Mouse (Mus musculus) Patski (cell line): Measurements from ENCODE around the gene Arhgap10. TPM values are rescaled to one million over a fixed set of nuclear protein-coding genes. Genes with fewer than 3 reads are reported as not detected.

Experiments
- ATAC-seq: fragments of 100-300 bp; one replicate; pipeline ENCODE4 v1.8.0; 2021
- CTCF ChIA-PET: fragments of 350-600 bp; sonication (Branson Sonifier 250); formaldehyde crosslinking; loops from one replicate; lab custom pipeline; 2022; ENCODE audit warnings: inconsistent platforms; lab: Charles Lee
- POLR2A ChIA-PET: fragments of 350-600 bp; sonication (Branson Sonifier 250); formaldehyde crosslinking; loops from one replicate; lab custom pipeline; 2022; ENCODE audit warnings: antibody characterized with exemption, inconsistent platforms; lab: Charles Lee
- DNase-seq: peaks from one replicate; pipeline ENCODE4 v3.0.0-alpha.2; 2011; ENCODE audit warnings: low read depth, low spot score
- H3K27me3 ChIP-seq: fragments of 371-371 bp; one replicate; pipeline ENCODE4 v1.5.1; 2021
- CTCF ChIP-seq: fragments of 100-300 bp; IDR thresholded peaks from one replicate; pipeline ENCODE4 v1.5.1; 2021
- in situ Hi-C: fragments of 300-500 bp; cut with MboI; formaldehyde crosslinking; loops from 3 replicates; pipeline ENCODE4 v1.11.1; 2018; ENCODE audit warnings: low pct_unique_long_range_greater_than_20kb, mixed read lengths
- polyA plus RNA-seq: library from polyadenylated mRNA; unstranded; gene quantifications from one replicate; pipeline ENCODE4 v1.2.3, GENCODE M21; 2021

The Arhgap10 gene
- polyA plus RNA-seq, 1 experiment from 2014 or later, result 45.5 TPM

DNA sequence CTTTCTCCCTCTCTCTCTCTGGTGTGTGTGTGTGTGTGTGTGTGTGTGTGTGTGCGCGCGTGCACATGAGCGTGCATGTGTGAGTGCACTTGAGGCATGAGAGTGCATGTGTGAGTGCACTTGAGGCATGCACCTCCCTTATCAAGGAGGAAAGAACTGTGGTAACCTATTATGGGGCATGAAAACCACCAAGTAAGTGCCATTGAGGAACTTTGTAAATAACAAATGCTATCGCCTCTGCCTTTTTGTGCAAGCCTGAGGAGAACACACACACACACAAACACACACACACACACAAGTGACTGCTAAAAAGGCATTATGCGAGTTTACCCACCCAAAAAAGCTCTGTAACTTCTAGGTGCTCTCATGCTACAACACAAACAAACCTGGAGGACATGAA, 28.5 kb downstream of the Arhgap10 start:
- no peak for DNase-seq
- no peak for ATAC-seq
- POLR2A ChIA-PET, result interaction anchor here (0.5 to 1.2 kb wide), 5 partner anchors 8 to 51 kb away, joined by 3 to 6 read pairs (median 5); partner anchors contain the start of gene Arhgap10
- no peak for TF ChIP-seq CTCF
- CTCF ChIA-PET, result interaction anchor here (1.0 to 2.8 kb wide), 4 partner anchors 19 to 56 kb away, joined by 3 to 10 read pairs (median 5); no protein-coding TSS in a partner anchor
- no peaks in the 10 kb centered on the region for H3K27me3 ChIP-seq
- in situ Hi-C loops, result no loop called here

DNA sequence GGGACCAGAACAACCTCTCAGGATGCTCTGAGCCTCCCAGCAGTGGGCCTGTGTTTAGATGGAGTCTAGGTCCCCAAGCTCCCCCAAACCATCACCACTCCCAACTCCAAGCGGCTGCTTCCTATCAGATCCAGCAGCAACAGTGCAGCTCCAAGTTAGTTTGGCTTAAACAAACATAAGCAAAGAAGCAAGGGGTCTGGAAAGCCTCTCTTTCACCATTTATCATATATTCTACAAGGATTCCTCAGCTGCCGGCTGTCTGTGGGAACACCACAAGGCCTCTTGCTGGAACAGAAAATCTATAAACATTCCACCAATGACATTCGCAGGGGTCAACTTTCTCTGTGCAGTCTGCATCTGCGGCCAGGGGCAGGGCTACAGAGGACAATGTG, 29.5 kb downstream of the Arhgap10 start:
- in situ Hi-C loops, result no loop called here
- DNase-seq (no peak), ATAC-seq (no peak)
- ChIA-PET POLR2A (interaction anchor here (0.8 to 1.2 kb wide), 4 partner anchors 19 to 59 kb away, joined by 3 to 6 read pairs (median 4); partner anchors contain the start of gene Arhgap10), CTCF (interaction anchor here (0.8 to 2.8 kb wide), 5 partner anchors 20 to 60 kb away, joined by 3 to 10 read pairs (median 4); no protein-coding TSS in a partner anchor)
- H3K27me3 ChIP-seq, result no peaks in the 10 kb centered on the region
- TF ChIP-seq CTCF, result no peak

DNA sequence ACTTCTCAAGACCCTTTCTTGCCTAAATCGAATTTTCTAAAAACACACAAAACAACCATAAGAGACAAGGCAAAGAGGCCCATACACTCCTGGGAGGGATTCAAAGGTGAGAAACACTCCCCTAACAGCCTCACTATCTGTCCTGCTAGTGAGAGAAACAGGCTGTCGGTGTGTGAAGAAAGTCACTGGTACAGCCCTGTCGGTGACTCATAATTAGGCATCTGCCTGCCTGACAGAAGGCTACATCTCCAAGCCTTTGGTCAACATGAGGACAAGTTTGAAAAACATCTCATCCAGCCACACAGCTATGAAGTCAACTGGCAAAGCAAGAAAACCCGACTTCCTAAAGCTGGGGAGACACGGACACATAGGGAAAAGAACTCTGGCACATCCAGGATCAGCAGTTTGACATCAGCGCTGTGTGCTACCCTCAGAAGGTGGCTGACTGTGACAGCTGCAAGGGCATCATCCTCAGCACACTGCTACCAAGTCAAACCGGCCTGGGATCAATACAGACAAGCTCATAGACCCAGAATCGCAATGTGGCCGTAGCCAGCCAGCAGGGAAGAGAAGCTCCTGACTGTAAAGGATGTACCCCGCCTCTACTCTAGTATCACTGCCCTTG, 30.1 kb downstream of the Arhgap10 start:
- DNase-seq, result no peak
- no peaks in the 10 kb centered on the region for H3K27me3 ChIP-seq
- POLR2A ChIA-PET, result interaction anchor here (1.2 kb wide), 2 partner anchors 41 to 59 kb away, joined by 3 to 4 read pairs; no protein-coding TSS in a partner anchor
- peak; percentile 48 for ATAC-seq
- CTCF ChIA-PET, result interaction anchor here (0.8 to 2.8 kb wide), 3 partner anchors 20 to 61 kb away, joined by 3 to 10 read pairs (median 6); no protein-coding TSS in a partner anchor
- no peak for TF ChIP-seq CTCF
- in situ Hi-C loops, result no loop called here

DNA sequence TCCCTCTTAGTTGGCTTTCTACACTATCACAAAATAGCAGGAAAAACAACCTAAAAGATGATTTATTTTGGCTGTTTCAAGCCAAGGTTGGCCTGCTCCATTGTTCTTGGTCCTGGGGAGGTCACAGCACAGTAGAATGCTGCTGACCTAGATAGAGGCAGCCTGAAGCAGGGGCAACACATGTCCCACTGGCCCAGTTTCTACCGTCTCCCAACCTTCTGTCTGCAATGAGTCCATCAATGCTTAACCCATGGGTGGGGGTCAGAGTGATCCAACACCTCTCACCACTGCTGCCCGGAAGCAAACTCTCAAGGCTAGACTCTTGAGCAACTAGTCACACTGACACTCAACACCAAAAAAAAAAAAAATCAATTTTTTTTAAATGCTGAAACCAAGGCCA, 31.0 kb downstream of the Arhgap10 start:
- H3K27me3 ChIP-seq, result no peaks in the 10 kb centered on the region
- in situ Hi-C loops, result no loop called here
- POLR2A ChIA-PET, result no interaction called here
- CTCF ChIA-PET, result no interaction called here
- no peak for TF ChIP-seq CTCF
- DNase-seq (no peak), ATAC-seq (no peak)

DNA sequence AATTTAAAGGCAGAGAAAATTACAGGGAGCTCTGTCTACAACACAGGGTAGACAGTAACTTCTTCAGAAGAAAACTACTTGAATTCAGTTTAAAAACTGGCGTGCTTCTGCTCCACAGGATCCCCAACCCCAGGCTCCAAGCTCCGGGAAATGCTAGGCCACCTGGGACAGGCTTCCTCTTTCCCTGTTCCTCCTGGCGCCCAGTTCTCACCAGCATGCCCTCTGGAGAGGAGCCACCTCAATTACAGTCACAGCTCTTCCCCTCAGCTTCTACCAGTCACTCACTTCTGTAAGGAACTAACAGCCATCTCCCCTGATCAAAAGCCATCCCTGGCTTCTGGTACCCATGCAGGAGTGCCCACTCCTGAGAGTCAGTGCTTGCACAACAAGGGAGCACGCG, 32.9 kb downstream of the Arhgap10 start:
- no peaks in the 10 kb centered on the region for H3K27me3 ChIP-seq
- POLR2A ChIA-PET, result no interaction called here
- no peak for TF ChIP-seq CTCF
- DNase-seq (no peak), ATAC-seq (no peak)
- CTCF ChIA-PET, result interaction anchor here (1.1 kb wide), 1 partner anchor 11 kb away, joined by 3 read pairs; no protein-coding TSS in a partner anchor
- in situ Hi-C loops, result loop anchor here (5.0 kb wide), 1 partner anchor 48 kb away; no protein-coding TSS in a partner anchor

DNA sequence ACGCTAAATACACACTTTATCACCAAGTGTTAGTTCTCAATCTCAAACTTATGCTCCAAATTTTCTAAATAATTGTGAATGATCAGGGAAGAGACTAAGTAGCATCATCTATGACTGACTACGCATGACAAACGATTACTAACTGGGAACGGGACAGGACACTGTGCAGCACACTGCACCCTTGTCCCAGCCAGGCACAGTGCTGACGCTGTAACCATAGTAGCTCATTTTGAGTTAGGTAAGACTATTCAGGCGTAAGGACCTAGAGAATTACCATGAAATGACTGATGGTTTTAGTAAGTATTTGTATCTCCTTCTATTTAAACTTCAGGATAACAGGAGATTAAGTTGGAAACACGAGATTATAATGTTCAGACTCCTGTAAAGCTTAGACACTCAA, 33.5 kb downstream of the Arhgap10 start:
- CTCF ChIA-PET, result interaction anchor here (1.1 kb wide), 1 partner anchor 11 kb away, joined by 3 read pairs; no protein-coding TSS in a partner anchor
- DNase-seq (no peak), ATAC-seq (no peak)
- POLR2A ChIA-PET, result no interaction called here
- no peaks in the 10 kb centered on the region for H3K27me3 ChIP-seq
- in situ Hi-C loops, result loop anchor here (5.0 kb wide), 1 partner anchor 47 kb away; no protein-coding TSS in a partner anchor
- no peak for TF ChIP-seq CTCF

DNA sequence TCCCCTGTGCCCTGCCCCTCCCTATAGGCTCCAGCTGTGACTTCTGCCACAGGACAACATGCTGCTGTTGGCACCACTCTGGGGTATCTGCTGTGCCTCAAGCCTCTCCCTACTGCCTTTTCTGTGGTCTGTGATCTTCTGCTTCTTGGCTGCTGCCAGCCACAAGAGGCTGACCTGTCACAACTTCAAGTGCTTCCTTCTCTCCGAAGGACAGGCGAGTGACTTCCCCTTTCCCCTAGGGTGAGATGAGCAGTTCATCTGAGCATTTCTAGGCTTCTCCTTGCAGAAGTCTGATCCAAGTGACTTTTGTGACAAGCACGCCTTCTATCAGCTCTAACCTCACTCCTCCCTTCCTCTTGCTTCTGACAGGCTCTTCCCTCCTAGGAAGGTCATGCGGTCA, 34.1 kb downstream of the Arhgap10 start:
- in situ Hi-C loops, result loop anchor here (5.0 kb wide), 1 partner anchor 46 kb away; no protein-coding TSS in a partner anchor
- TF ChIP-seq CTCF, result no peak
- H3K27me3 ChIP-seq, result no peaks in the 10 kb centered on the region
- DNase-seq (no peak), ATAC-seq (no peak)
- POLR2A ChIA-PET, result no interaction called here
- CTCF ChIA-PET, result interaction anchor here (1.1 kb wide), 1 partner anchor 12 kb away, joined by 3 read pairs; no protein-coding TSS in a partner anchor

DNA sequence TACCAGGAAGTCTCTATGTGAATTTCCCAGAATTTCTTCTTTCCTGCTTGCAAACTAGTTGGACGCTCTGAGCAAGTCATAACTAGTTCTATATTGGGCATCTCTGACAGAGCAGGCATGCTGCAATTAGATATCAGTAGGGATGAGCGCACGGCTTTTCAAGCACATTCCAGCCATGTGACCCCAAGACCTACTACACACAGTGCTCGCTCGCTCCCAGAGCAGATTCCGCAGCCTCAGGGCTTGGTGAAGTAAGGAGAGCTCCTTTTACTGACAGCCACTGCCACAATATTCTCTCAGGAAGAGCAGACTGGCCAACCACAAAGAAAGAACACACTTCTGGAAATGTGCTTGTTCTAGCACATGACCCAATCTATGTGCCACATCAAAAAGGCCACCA, 36.0 kb downstream of the Arhgap10 start:
- H3K27me3 ChIP-seq, result no peaks in the 10 kb centered on the region
- peak; percentile 61 for ATAC-seq
- in situ Hi-C loops, result loop anchor here (5.0 kb wide), 1 partner anchor 44 kb away; no protein-coding TSS in a partner anchor

DNA sequence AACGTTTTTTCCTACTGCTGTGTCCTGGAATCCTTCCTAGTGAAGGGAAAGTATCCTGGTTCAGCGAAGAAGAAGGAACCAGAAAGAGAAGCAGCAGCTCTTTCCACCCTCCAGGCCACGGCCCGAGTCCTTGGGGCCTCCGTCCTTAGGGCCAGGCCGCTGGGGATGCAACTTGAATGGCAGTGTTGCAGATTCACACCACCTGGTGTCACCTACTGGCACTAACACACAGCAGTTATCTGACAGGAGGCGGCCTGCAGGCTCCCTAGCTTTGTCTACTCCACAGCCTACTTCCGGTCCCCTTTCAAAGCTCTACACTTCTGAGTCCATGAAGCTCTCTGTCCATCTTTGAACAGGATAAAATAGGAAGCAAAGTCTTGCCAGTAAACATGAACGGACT, 37.8 kb downstream of the Arhgap10 start:
- ATAC-seq, result no peak
- in situ Hi-C loops, result loop anchor here (5.0 kb wide), 1 partner anchor 43 kb away; no protein-coding TSS in a partner anchor
- no peak for TF ChIP-seq CTCF
- ChIA-PET POLR2A (interaction anchor here (1.0 kb wide), 1 partner anchor 17 kb away, joined by 3 read pairs; no protein-coding TSS in a partner anchor), CTCF (no interaction called here)
- no peak for DNase-seq
- H3K27me3 ChIP-seq, result no peaks in the 10 kb centered on the region

More for the DNA sequence above, 36.0 kb downstream of the Arhgap10 start:
- POLR2A ChIA-PET, result interaction anchor here (0.8 to 0.9 kb wide), 2 partner anchors 8 to 66 kb away, joined by 3 read pairs; no protein-coding TSS in a partner anchor
- CTCF ChIA-PET, result interaction anchor here (1.4 kb wide), 1 partner anchor 39 kb away, joined by 4 read pairs; no protein-coding TSS in a partner anchor
- no peak for DNase-seq
- TF ChIP-seq CTCF, result no peak

DNA sequence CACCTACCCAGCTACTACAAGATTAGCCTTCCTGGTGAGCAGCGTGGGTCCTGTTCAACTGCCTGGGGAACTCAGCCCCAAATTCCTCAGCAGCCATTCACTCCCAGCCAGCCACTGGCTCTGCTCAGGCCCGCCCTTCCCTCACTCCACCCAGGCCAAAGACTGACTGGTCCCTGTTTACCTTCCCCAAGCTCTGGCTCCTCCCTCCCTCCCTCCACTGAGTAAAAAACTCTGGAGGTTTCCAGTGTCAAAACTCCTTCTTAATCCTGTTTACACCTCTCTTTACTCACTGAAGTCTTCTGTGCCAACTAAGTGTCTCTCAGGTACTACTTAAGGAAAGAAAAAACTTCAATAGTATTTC, 38.9 kb downstream of the Arhgap10 start:
- in situ Hi-C loops, result no loop called here
- no peak for TF ChIP-seq CTCF
- no peaks in the 10 kb centered on the region for H3K27me3 ChIP-seq
- ChIA-PET POLR2A (interaction anchor here (0.9 kb wide), 1 partner anchor 12 kb away, joined by 5 read pairs; no protein-coding TSS in a partner anchor), CTCF (no interaction called here)
- DNase-seq, result no peak
- ATAC-seq, result no peak
